Mouse (Mus musculus) bone marrow, adult 2 months (tissue): ENCODE measurements at regions not wholly inside any gene's neighbourhood (a gene's known extent, or its start where the extent isn't known, plus 50 kb on each side); places are given as distances from the start of the nearest gene placed in this dataset.

Experiments
- CTCF ChIP-seq: fragments of 200-500 bp; IDR thresholded peaks from 2 replicates; pipeline ENCODE4 v1.5.1; 2011; ENCODE audit warnings: low read length, control low read depth; ENCODE audit not compliant: control insufficient read depth, insufficient read depth
- POLR2A ChIP-seq: fragments of 200-500 bp; IDR thresholded peaks from 2 replicates; pipeline ENCODE4 v1.6.1; 2011; ENCODE audit warnings: low read depth, mild to moderate bottlenecking, control low read depth, low read length, borderline replicate concordance; ENCODE audit not compliant: control insufficient read depth

GRCm38 (mm10) chr17:9757725-9758251 lies 88.3 kb upstream of the Pabpc6 start:
- TF ChIP-seq CTCF: no peak
- TF ChIP-seq POLR2A: no peak
